In the genomic region with DNA sequence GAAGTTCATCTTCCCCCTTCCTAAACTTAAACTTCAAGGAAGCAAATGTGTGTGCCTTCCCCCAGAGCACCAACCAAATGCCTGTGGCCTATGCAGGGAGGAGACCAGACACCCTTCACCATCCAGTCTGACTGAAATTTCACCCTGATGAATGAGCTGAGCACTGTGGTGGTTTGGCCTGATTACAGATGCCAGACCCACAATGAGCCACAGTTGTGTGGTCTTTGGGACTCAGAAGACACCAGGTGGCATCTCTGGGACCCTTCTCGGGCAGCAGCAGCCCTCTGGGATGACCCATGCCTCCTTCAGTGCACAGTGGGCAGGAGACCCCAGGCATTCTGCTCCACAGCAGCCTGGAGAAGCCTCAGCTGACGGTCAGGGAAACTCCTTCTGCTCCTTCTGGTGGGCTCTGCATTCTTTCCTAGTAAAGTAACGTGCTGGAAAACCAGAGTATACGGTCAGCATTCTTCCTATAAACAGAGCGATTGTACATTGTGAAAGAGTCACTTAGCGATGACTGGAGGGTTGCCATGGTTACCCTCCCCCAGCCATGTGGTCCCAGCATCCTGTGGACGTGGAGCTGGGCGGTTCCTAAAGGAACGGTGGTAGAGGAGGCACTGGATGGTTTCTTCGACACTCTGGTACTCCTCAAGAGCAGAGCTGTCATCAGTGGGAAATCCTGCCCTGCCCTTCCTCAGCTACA, we compare ENCODE assay signal across 8 mouse cellular contexts. TPM values are rescaled to one million over a fixed set of nuclear protein-coding genes. Genes with fewer than 3 reads are reported as not detected.
DNase-seq lines count a peak whose midpoint lies in the region; ATAC-seq and TF ChIP-seq lines count a peak whose summit lies in the region.

No protein-coding gene starts in this region.

- no peak for DNase-seq in heart, adult 18-20 months
- DNase-seq in embryonic facial prominence, embryonic 14.5 days (ENCODE audit: low spot score): peak; percentile 90
- peak; percentile 76 for DNase-seq in hindbrain, postnatal 0 days (ENCODE audit: low spot score)
- peak; percentile 24 for DNase-seq in lung, postnatal 14 days
- DNase-seq in adrenal gland, adult 18-20 months (ENCODE audit: low spot score in 2 of 2): no peak
- DNase-seq in kidney, postnatal 36 days: no peak

- no peak overlapping the region for H3K9ac ChIP-seq in heart, embryonic 15.5 days
- H3K9ac ChIP-seq in embryonic facial prominence, embryonic 14.5 days (ENCODE audit: low read depth, low read length): peak overlapping the region; percentile 11; the same call in 1 of the 2 replicates
- H3K9ac ChIP-seq in hindbrain, postnatal 0 days (replicated peaks; ENCODE audit: low read length): no peak overlapping the region
- peak overlapping the region; percentile 32 for H3K9ac ChIP-seq in stomach, embryonic 16.5 days (ENCODE audit: low read length)

- peak overlapping the region; percentile 74 for H3K27ac ChIP-seq in heart, embryonic 15.5 days
- peak overlapping the region; percentile 92 for H3K27ac ChIP-seq in embryonic facial prominence, embryonic 14.5 days (replicated peaks; ENCODE audit: low read depth, low read length)
- peak overlapping the region; percentile 64; the same call in 1 of the 2 replicates for H3K27ac ChIP-seq in hindbrain, postnatal 0 days
- peak overlapping the region; percentile 99 for H3K27ac ChIP-seq in stomach, embryonic 16.5 days (ENCODE audit: low read length)

- no peak overlapping the region for H3K4me3 ChIP-seq in heart, embryonic 15.5 days
- no peak overlapping the region for H3K4me3 ChIP-seq in embryonic facial prominence, embryonic 14.5 days (ENCODE audit: low read depth, low read length)
- H3K4me3 ChIP-seq in hindbrain, postnatal 0 days (ENCODE audit: low read length): no peak overlapping the region
- H3K4me3 ChIP-seq in stomach, embryonic 16.5 days (replicated peaks; ENCODE audit: low read length): no peak overlapping the region

- no peak overlapping the region for H3K4me2 ChIP-seq in heart, embryonic 15.5 days
- H3K4me2 ChIP-seq in embryonic facial prominence, embryonic 14.5 days (ENCODE audit: low read depth, low read length): no peak overlapping the region
- no peak overlapping the region for H3K4me2 ChIP-seq in hindbrain, postnatal 0 days (ENCODE audit: low read depth, low read length)
- no peak overlapping the region for H3K4me2 ChIP-seq in stomach, embryonic 16.5 days (ENCODE audit: low read depth, low read length)

- H3K9me3 ChIP-seq in heart, embryonic 15.5 days (replicated peaks): no peaks in the 10 kb centered on the region
- H3K9me3 ChIP-seq in embryonic facial prominence, embryonic 14.5 days (ENCODE audit: control insufficient read depth, low read length): no peaks in the 10 kb centered on the region
- no peaks in the 10 kb centered on the region for H3K9me3 ChIP-seq in hindbrain, postnatal 0 days (ENCODE audit: low read length)
- H3K9me3 ChIP-seq in stomach, embryonic 16.5 days (replicated peaks; ENCODE audit: control insufficient read depth, low read length): no peaks in the 10 kb centered on the region

- TF ChIP-seq CTCF in hindbrain, postnatal 0 days (IDR thresholded peaks at IDR 0.05; ENCODE audit: low read depth): no peak

- H3K36me3 ChIP-seq in heart, embryonic 15.5 days: no peaks in the 10 kb centered on the region
- H3K36me3 ChIP-seq in embryonic facial prominence, embryonic 14.5 days (ENCODE audit: control insufficient read depth, insufficient read depth, low read length): no peaks in the 10 kb centered on the region
- H3K36me3 ChIP-seq in hindbrain, postnatal 0 days (ENCODE audit: insufficient read depth, low read length): no peaks in the 10 kb centered on the region
- H3K36me3 ChIP-seq in stomach, embryonic 16.5 days (ENCODE audit: control insufficient read depth, insufficient read depth, low read length): no peaks in the 10 kb centered on the region

- H3K27me3 ChIP-seq in heart, embryonic 15.5 days: no peaks in the 10 kb centered on the region
- H3K27me3 ChIP-seq in embryonic facial prominence, embryonic 14.5 days (replicated peaks; ENCODE audit: control insufficient read depth, insufficient read depth, low read length): no peaks in the 10 kb centered on the region
- H3K27me3 ChIP-seq in hindbrain, postnatal 0 days (ENCODE audit: insufficient read depth, low read length): no peaks in the 10 kb centered on the region
- H3K27me3 ChIP-seq in stomach, embryonic 16.5 days (ENCODE audit: control insufficient read depth, insufficient read depth, low read length): no peaks in the 10 kb centered on the region

- H3K4me1 ChIP-seq in heart, embryonic 15.5 days (replicated peaks): peaks cover 25% of the 10 kb centered on the region
- H3K4me1 ChIP-seq in embryonic facial prominence, embryonic 14.5 days (ENCODE audit: control insufficient read depth, insufficient read depth, low read length): peaks cover 19% of the 10 kb centered on the region
- H3K4me1 ChIP-seq in hindbrain, postnatal 0 days (ENCODE audit: insufficient read depth, low read length): no peaks in the 10 kb centered on the region
- peaks cover 28% of the 10 kb centered on the region for H3K4me1 ChIP-seq in stomach, embryonic 16.5 days (ENCODE audit: control insufficient read depth, insufficient read depth, low read length)

- ATAC-seq in heart, embryonic 15.5 days (replicated peaks; ENCODE audit: insufficient number of reproducible peaks, insufficient read depth, low FRiP score, low read depth): peak; percentile 79
- peak; percentile 75 for ATAC-seq in embryonic facial prominence, embryonic 14.5 days (ENCODE audit: low read depth)
- ATAC-seq in hindbrain, postnatal 0 days: peak; percentile 80
- ATAC-seq in stomach, embryonic 16.5 days (ENCODE audit: insufficient read depth, low FRiP score): peak; percentile 90

- WGBS in heart, embryonic 15.5 days: 20% methylated on average over 10 of the region's 10 CpGs
- WGBS in embryonic facial prominence, embryonic 14.5 days: 25% methylated on average over 10 of the region's 10 CpGs
- WGBS in hindbrain, postnatal 0 days: 8% methylated on average over 10 of the region's 10 CpGs
- WGBS in stomach, embryonic 16.5 days: 20% methylated on average over 10 of the region's 10 CpGs

RNA-seq across cellular contexts. Expression of a gene that starts 50.3 kb away (rescaled TPM):
- 71.0 and 89.5 TPM in 2 replicates for polyA plus RNA-seq in heart, embryonic 15.5 days (2015; fragmentation: Nextera tagmentation; extraction: Ambion mirVana)
- 10 to 100 TPM; 14.8 to 17.9 TPM for total RNA-seq in heart, adult 18-20 months (2021)
- 253 and 258 TPM in 2 replicates for polyA plus RNA-seq in embryonic facial prominence, embryonic 14.5 days (2014; fragmentation: Nextera tagmentation; extraction: Ambion mirVana)
- total RNA-seq in hindbrain, postnatal 0 days (2014; rRNA removed): 23.6 and 25.9 TPM in 2 replicates
- polyA plus RNA-seq in hindbrain, postnatal 0 days (2015; fragmentation: Nextera tagmentation; extraction: Ambion mirVana): 7.1 and 8.0 TPM in 2 replicates
- polyA plus RNA-seq in stomach, embryonic 16.5 days (2015; fragmentation: Nextera tagmentation; extraction: Ambion mirVana): 146 and 158 TPM in 2 replicates
- total RNA-seq in adrenal gland, adult 18-20 months (2021): 10 to 100 TPM; 23.8 to 35.6 TPM

Comparison
In these comparisons a context has a peak if more than half of its experiments do, and no peak if none do; other contexts are left out.
1. H3K9ac ChIP-seq: peak in embryonic facial prominence, embryonic 14.5 days (single experiment) and stomach, embryonic 16.5 days (single experiment); none in heart, embryonic 15.5 days (single experiment) and hindbrain, postnatal 0 days (single experiment).
2. DNase-seq: peak in embryonic facial prominence, embryonic 14.5 days (single experiment), hindbrain, postnatal 0 days (single experiment) and lung, postnatal 14 days (single experiment); none in heart, adult 18-20 months (0 of 2), adrenal gland, adult 18-20 months (0 of 2) and kidney, postnatal 36 days (0 of 2).
3. Peak in every context shown above with its lines, with median percentiles within 50 percentile points of each other: ATAC-seq and H3K27ac ChIP-seq.